Mouse (Mus musculus) layer of hippocampus, adult 6 months (tissue): ENCODE results near the gene Gm8879. TPM values are rescaled to one million over a fixed set of nuclear protein-coding genes. Genes with fewer than 3 reads are reported as not detected.

Experiments
- long read RNA-seq, 2 experiments: library from polyadenylated mRNA; unstranded; transcript quantifications; one replicate each; pipeline ENCODE4 v2.0.0; 2019 to 2020
- polyA plus RNA-seq: library from polyadenylated mRNA; unstranded; fragments of <200 nt; fragmentation: Nextera tagmentation; gene quantifications from 2 replicates; pipeline ENCODE4 v1.2.3, GENCODE M21; 2021

The Gm8879 gene
- not detected in 2 replicates for polyA plus RNA-seq
- long read RNA-seq, experiment 1 = 0 reads
- long read RNA-seq, experiment 2 = 0 reads

DNA sequence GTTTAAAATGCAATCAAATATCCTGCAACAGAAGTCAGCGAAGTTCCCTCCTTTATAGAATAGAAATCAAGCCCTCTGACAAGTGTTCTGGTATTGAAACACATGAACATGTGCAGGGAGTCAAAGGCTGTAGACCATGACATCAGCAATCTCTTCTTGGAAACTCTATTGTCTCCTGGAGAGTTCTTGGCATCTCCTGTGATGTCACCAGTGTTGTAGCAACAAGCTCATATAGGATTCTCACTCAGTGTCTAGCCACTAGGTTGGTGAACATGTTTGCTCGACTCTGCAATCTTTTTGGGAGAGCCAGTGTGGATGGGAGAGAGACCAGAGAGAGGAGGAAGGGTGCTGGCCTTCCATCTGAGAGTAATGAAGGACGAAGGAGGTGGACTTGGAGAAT, at the start of gene Gm8879:
TSS of gene Gm8879 (plus strand) at position 301 of the 400 bp plus-strand sequence.

Other genes with a start within 250 kb of the Gm8879 start
- not detected in 2 replicates for gene Gm8871, start 179.8 kb upstream of the Gm8879 start, polyA plus RNA-seq
- not detected in 2 replicates for gene Gm8857, start 179.8 kb upstream of the Gm8879 start, polyA plus RNA-seq
- not detected in 2 replicates for gene Gm5861, start 55.4 kb downstream of the Gm8879 start, polyA plus RNA-seq
- not detected in 2 replicates for gene Gm8890, start 128.4 kb downstream of the Gm8879 start, polyA plus RNA-seq
- gene Speer1, start 213.9 kb downstream of the Gm8879 start, polyA plus RNA-seq = not detected in 2 replicates